Mouse (Mus musculus) C2C12 (cell line): ENCODE measurements around the gene Tbc1d1.

Experiments
- CTCF ChIP-seq: IDR thresholded peaks from one replicate; pipeline ENCODE4 v1.5.1; 2011; ENCODE audit not compliant: control insufficient read depth, insufficient read depth, insufficient read length
- MAX ChIP-seq: IDR thresholded peaks from one replicate; pipeline ENCODE4 v1.6.1; 2011; ENCODE audit warnings: mild to moderate bottlenecking, control low read depth
- MYOD1 ChIP-seq: IDR thresholded peaks from one replicate; pipeline ENCODE4 v1.6.1; 2011; ENCODE audit warnings: low read depth; ENCODE audit not compliant: control insufficient read depth, insufficient read length
- MYOG ChIP-seq: IDR thresholded peaks from one replicate; pipeline ENCODE4 v1.6.1; 2011; ENCODE audit not compliant: control insufficient read depth, insufficient read length; ENCODE audit errors: extremely low read depth
- USF1 ChIP-seq: IDR thresholded peaks from one replicate; pipeline ENCODE4 v1.6.1; 2011; ENCODE audit warnings: low read depth, mild to moderate bottlenecking, control low read depth, moderate library complexity

DNA sequence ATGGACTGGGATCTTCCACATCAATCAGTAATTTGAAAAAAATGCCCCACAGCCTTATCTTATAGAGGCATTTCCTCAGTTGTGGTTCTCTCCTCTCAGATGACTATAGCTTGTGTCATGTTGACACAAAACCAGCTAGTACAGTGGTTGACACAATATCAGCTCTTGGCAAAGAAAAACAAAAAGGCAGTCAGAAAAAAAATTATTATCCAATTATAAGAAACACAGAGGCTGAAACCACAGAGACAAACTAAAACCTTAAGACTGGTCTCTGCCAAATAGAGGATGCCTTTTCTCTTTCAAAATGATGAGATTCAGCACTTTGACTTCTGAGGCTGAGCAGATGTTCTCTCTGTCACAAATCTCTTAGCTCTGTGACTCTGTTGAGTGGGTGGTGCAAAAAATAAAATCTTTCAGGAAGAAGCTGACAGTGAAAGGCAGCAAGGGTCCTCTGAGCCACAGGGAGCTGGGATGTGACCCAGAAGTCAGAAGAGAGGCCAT is 215.3 kb downstream of the Tbc1d1 start:
- TF ChIP-seq CTCF (no peak), MAX (no peak), USF1 (no peak), MYOD1 (no peak), MYOG (no peak)
